Mouse (Mus musculus) liver, adult 2 months (tissue): Measurements from ENCODE around the gene Cemip2.

Source experiments
- CTCF ChIP-seq: fragments of 200-500 bp; IDR thresholded peaks from 2 replicates; pipeline ENCODE4 v1.5.1; 2011; ENCODE audit warnings: low read depth, low read length, control low read depth
- POLR2A ChIP-seq: fragments of 200-500 bp; IDR thresholded peaks from 2 replicates; pipeline ENCODE4 v1.6.1; 2011; ENCODE audit warnings: low read length, control low read depth; ENCODE audit not compliant: insufficient read depth; ENCODE audit errors: extremely low read depth

DNA sequence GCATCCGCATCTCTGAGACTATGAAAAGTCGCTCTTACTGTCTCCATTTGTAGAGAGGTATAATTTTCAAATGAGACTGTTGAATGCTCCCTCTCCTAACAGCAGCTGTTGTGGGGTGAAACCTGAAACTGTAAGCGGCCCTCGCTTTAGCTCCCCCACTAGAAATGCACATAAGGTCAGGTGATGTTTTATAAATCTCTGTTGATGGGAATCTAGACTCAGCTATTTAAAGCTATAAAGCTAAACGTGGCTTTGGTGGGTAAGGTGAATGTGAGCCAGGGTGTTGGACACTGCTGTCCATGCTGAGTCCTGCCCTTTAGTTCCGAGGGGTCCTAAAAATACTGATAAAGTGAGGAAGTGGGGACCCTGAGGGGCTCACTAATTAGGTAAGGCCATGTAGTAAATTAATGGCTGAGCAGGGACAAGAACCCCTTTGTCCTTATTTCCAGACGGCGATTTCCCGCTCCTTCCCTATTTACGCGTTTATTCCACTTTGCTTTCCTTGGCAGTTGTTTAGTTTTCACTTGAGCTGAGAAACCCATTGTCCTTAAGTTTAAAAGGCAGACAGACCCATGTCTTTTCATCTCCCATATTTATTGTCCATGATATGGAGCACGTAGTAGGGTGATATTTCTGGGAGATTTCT lies 3.8 kb downstream of the Cemip2 start:
- no peak for TF ChIP-seq CTCF
- no peak for TF ChIP-seq POLR2A
